Mouse (Mus musculus) midbrain, embryonic 15.5 days (tissue): ENCODE measurements around the gene Tanc1. TPM values are rescaled to one million over a fixed set of nuclear protein-coding genes. Genes with fewer than 3 reads are reported as not detected.

Experiments used
- ATAC-seq: fragments of 200-750 bp; cut with Nextera tagmentation; replicated peaks from 2 replicates; pipeline ENCODE4 v1.8.0; 2017; ENCODE audit warnings: moderate TSS enrichment
- H3K27ac ChIP-seq: fragments of 300-500 bp; sonication (generic); 2 replicates; pipeline ENCODE4 v1.5.1; 2015; ENCODE audit warnings: mild to moderate bottlenecking, inconsistent platforms
- H3K27me3 ChIP-seq: fragments of 300-500 bp; sonication (generic); replicated peaks from 2 replicates; pipeline ENCODE4 v1.6.1; 2015; ENCODE audit warnings: inconsistent platforms
- H3K36me3 ChIP-seq: fragments of 300-500 bp; sonication (generic); replicated peaks from 2 replicates; pipeline ENCODE4 v1.6.1; 2015; ENCODE audit warnings: inconsistent platforms
- H3K4me1 ChIP-seq: fragments of 300-500 bp; sonication (generic); 2 replicates; pipeline ENCODE4 v1.6.1; 2015; ENCODE audit warnings: inconsistent platforms
- H3K4me2 ChIP-seq: fragments of 300-500 bp; sonication (generic); 2 replicates; pipeline ENCODE4 v1.6.1; 2015; ENCODE audit warnings: inconsistent platforms, mild to moderate bottlenecking, moderate library complexity
- H3K4me3 ChIP-seq: fragments of 300-500 bp; sonication (generic); 2 replicates; pipeline ENCODE4 v1.5.1; 2015; ENCODE audit warnings: mild to moderate bottlenecking, inconsistent platforms
- H3K9ac ChIP-seq: fragments of 300-500 bp; sonication (generic); 2 replicates; pipeline ENCODE4 v1.6.1; 2015; ENCODE audit warnings: mild to moderate bottlenecking, inconsistent platforms
- H3K9me3 ChIP-seq: fragments of 300-500 bp; sonication (generic); 2 replicates; pipeline ENCODE4 v1.6.1; 2016; ENCODE audit warnings: inconsistent platforms
- WGBS: fragments of 180-500 bp; shearing (Covaris S2); methylation state at CpG from one replicate; pipeline ENCODE4 v1.1.7; 2015; ENCODE audit warnings: mixed read lengths; 5-methylcytosine and 5-hydroxymethylcytosine counted together
- polyA plus RNA-seq: library from polyadenylated mRNA; unstranded; fragments of >200 nt; fragmentation: Nextera tagmentation; extraction: Ambion mirVana; gene quantifications from 2 replicates; pipeline ENCODE4 v1.2.1, GENCODE M21; 2015

Tanc1 gene
- polyA plus RNA-seq, 1 experiment from 2014 or later = 6.8 TPM

DNA sequence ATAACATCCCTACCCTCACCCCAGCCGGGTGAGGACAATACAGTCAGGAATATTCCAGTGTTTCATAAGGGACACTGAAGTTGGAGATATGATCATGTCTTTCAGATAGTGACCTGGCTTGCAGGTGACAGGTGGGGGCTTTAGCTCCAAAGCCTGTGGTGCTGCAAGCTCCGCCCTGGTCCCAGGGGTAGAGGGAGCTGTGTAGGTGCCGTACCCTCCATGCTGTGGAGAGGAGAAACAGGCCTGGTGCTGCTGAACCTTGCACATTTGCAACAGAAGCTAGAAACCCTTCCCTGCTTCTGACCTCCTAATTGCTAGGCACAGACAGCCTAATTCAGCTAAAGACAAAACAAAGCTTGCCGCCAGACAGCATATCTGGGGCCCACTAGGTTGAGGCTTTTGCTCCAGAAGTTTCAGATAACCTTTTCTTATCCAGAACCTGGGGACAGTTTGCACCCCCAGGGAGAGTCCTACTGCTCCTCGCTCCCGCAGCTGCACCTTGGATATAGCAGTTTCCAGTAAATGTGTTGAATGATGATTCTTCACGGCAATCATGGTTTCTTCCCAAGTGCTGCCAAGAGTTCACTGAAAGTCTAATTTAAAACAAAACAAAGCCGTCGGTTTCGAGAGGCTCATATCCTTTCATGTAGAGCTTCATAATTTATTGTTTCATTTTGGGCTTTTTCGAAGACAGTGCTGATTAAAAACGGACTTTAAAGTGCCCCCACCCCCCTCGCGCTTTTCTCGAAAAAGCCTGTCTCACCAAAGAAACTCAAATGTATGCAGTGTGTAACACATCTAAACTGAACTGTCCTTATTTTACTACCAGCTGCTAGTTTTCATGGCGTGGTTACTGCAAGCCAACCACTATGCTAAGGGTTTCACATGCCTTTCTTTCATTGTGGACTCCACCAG is 49.3 kb downstream of the Tanc1 start:
- Histone ChIP-seq H3K27ac (no peak overlapping the region), H3K27me3 (peaks cover 14% of the 10 kb centered on the region; the same call in 1 of the 2 replicates), H3K9ac (no peak overlapping the region), H3K4me1 (no peaks in the 10 kb centered on the region), H3K9me3 (no peaks in the 10 kb centered on the region), H3K36me3 (no peaks in the 10 kb centered on the region), H3K4me2 (no peak overlapping the region), H3K4me3 (no peak overlapping the region)
- 66% methylated on average over 16 of the region's 16 CpGs for WGBS
- 0 out of 2 replicates have a peak, but pooled peaks have one; percentile 27 for ATAC-seq

DNA sequence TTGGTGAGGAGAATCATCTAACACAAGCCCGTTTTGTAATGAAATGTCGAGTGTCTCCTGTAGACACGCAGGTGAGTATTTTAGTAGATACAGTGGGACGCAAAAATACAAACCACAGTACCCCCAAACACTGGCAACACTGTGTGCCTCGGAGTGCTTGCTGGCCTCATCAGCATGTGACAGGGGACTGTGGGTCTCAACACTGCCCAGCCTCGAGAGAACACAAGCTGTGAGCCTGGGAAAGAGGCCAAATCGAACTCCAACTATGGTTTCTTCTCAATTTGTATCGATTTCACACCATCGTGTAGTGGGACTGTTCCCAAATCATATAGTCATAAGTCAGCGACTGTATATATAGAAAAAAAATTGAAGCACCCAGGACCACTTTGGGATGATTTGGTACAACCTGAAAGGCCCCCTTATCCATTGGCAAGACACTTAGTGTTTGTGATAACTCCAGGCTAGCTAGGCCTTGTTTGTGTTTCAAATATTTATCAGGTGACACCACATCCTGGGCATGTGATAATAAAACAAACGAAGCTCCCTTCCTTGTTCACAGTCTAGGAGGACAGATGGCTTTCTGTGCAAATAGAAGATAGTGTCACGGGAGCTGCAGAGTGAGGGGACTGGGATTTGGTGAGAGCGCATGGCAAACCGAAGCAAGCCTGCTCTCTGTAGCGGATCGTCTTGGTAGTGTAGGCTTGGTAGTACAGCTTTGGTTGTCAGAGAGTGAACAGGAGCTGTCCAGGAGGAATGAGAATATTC is 53.1 kb downstream of the Tanc1 start:
- H3K4me1 ChIP-seq = no peaks in the 10 kb centered on the region
- H3K4me3 ChIP-seq = no peak overlapping the region
- H3K4me2 ChIP-seq = no peak overlapping the region
- H3K27ac ChIP-seq = no peak overlapping the region
- no peaks in the 10 kb centered on the region for H3K9me3 ChIP-seq
- H3K27me3 ChIP-seq = 0 out of 2 replicates have a peak, but pooled peaks cover 5% of the 10 kb centered on the region
- 82% methylated on average over 16 of the region's 16 CpGs for WGBS
- H3K36me3 ChIP-seq = no peaks in the 10 kb centered on the region
- H3K9ac ChIP-seq = no peak overlapping the region
- ATAC-seq = no peak

DNA sequence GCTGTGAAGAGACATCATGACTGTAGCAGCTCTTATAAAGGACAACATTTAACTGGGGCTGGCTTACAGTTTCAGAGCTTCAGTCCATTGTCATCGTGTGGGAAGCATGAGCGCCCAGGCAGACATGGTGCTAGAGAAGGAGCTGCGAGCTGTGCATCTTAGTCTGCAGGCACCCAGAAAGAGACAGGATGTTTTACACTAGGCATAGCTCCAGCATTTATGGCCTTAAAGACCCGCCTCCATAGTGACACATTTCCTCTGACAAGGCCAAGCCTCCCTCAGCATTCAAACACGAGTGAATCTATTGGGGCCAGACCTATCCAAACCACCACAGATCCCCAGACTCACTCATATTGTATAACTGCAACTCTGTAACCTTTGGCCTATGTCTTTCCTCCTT is 54.7 kb downstream of the Tanc1 start:
- H3K4me3 ChIP-seq = no peak overlapping the region
- H3K27ac ChIP-seq = no peak overlapping the region
- no peaks in the 10 kb centered on the region for H3K36me3 ChIP-seq
- H3K4me2 ChIP-seq = no peak overlapping the region
- 85% methylated on average over 5 of the region's 5 CpGs for WGBS
- H3K4me1 ChIP-seq = no peaks in the 10 kb centered on the region
- 0 out of 2 replicates have a peak, but pooled peaks cover 5% of the 10 kb centered on the region for H3K27me3 ChIP-seq
- ATAC-seq = no peak
- H3K9ac ChIP-seq = no peak overlapping the region
- H3K9me3 ChIP-seq = no peaks in the 10 kb centered on the region

DNA sequence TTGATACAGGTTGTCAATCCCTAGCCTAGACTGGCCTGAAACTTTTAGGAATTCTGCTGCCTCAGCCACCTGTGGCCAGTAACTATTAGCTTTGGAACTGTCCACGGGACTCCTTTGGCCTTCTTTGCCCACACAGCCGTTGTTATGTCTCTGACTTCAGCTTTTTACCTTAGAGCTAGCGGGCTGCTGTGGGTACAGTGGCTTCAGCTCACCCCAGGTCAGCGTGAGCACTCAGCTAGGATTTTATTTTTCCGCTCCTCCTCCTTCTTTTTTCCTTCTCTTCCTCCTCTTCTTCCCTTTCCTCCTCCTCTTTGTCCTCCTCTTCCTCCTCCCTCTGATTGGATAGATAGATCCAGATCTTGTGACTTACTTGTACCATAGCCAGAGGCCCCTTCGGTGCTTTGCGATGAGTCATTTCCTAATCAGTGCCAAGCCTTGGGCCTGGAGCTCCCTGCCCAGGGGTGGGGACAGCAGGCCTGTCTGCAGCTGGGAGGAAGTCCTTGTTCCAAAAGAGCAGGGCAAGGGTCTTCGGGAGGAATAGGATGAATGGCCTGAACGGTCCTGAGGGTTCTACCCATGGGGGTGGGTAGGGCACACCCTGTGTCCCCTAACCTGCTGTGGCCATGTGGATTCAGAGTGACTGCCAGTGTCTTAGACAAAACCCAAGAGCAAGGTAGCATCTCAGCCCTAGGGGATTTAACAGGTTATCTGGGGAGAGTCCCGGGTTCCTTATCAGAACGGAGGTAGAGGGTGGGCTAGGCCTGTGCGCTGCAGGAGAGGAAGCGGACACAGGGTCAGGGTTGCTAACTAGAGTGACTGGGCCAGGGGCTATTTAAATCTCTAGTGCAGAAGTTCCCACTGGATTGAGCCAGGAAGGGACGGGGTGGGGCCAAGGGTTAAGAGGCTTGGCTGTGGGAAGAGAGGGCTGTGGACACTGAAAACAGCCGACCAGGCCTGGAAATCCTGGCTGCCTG is 58.5 kb downstream of the Tanc1 start:
- Histone ChIP-seq H3K36me3 (no peaks in the 10 kb centered on the region), H3K9me3 (no peaks in the 10 kb centered on the region), H3K4me1 (no peaks in the 10 kb centered on the region), H3K4me2 (no peak overlapping the region), H3K4me3 (no peak overlapping the region), H3K27ac (no peak overlapping the region), H3K27me3 (0 out of 2 replicates have a peak, but pooled peaks cover 2% of the 10 kb centered on the region), H3K9ac (no peak overlapping the region)
- no peak for ATAC-seq
- 72% methylated on average over 15 of the region's 15 CpGs for WGBS

DNA sequence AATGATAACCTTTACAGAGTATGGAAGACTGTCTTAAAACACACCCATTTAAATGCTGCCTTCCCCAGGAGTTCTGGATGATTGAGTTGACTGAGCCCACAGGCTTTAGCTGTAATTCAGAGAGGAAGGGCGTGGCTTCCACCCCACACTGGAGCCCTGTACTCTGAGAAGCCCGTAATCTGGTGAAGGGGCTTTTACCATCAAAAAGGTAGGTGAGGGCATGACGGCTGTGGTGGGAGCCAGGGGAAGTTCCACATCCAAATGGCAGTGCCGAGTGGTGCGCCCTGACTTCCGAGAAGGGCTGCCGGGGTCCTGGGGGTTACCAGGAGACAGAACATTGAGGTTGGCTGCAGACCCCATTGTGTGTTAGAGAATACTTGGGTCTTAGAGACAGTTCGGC is 59.8 kb downstream of the Tanc1 start:
- H3K36me3 ChIP-seq = no peaks in the 10 kb centered on the region
- no peaks in the 10 kb centered on the region for H3K4me1 ChIP-seq
- H3K4me3 ChIP-seq = no peak overlapping the region
- no peak overlapping the region for H3K9ac ChIP-seq
- no peaks in the 10 kb centered on the region for H3K9me3 ChIP-seq
- no peak overlapping the region for H3K4me2 ChIP-seq
- no peak overlapping the region for H3K27ac ChIP-seq
- WGBS = 52% methylated on average over 8 of the region's 8 CpGs
- 0 out of 2 replicates have a peak, but pooled peaks cover 2% of the 10 kb centered on the region for H3K27me3 ChIP-seq
- no peak for ATAC-seq

DNA sequence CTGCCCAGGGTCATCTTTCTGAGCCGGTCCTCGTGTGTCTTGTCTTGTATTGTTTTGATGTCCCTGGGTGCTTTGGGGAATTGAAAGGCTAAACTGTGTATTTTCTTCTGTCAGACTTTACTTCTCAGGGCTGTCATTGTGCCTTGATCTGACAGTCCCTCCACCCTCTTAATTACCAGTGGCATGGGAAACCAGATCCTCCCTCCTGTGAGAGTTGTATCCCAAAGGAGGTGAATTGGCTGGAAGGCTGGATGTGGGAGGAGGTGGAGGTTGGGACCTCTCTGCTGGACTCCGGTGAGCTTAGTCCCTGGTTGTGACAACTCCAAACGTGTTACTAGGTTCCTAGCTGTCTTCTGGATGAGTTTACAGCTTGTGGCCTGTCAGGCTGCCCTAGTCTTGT is 60.2 kb downstream of the Tanc1 start:
- no peak overlapping the region for H3K27ac ChIP-seq
- no peaks in the 10 kb centered on the region for H3K4me1 ChIP-seq
- no peaks in the 10 kb centered on the region for H3K36me3 ChIP-seq
- H3K27me3 ChIP-seq = 0 out of 2 replicates have a peak, but pooled peaks cover 2% of the 10 kb centered on the region
- 21% methylated on average over 4 of the region's 4 CpGs for WGBS
- no peak overlapping the region for H3K9ac ChIP-seq
- H3K4me3 ChIP-seq = no peak overlapping the region
- no peak overlapping the region for H3K4me2 ChIP-seq
- no peak for ATAC-seq
- no peaks in the 10 kb centered on the region for H3K9me3 ChIP-seq

DNA sequence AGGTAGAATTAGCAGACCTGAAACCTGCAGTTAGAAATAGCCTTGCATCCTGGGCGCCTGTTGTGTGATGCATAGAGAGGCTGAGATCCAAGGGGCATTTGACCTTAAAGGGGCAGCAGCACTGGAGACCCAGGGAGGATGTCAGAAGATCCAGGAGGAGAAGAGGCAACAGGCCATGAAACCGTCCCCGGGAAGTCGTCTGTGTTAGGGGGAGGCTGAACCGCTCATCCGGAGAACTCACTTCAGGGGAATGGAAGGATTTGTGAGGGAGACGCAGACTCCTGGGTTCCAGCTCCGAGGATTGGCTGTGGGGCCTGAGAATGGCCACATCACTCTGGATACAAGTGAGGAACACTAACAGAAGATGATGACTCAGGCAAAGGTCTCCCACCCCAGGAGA is 60.8 kb downstream of the Tanc1 start:
- no peak overlapping the region for H3K9ac ChIP-seq
- H3K4me1 ChIP-seq = no peaks in the 10 kb centered on the region
- H3K27ac ChIP-seq = no peak overlapping the region
- H3K36me3 ChIP-seq = no peaks in the 10 kb centered on the region
- H3K4me2 ChIP-seq = no peak overlapping the region
- H3K4me3 ChIP-seq = no peak overlapping the region
- 47% methylated on average over 8 of the region's 8 CpGs for WGBS
- ATAC-seq = no peak
- H3K27me3 ChIP-seq = 0 out of 2 replicates have a peak, but pooled peaks cover 2% of the 10 kb centered on the region
- H3K9me3 ChIP-seq = no peaks in the 10 kb centered on the region

DNA sequence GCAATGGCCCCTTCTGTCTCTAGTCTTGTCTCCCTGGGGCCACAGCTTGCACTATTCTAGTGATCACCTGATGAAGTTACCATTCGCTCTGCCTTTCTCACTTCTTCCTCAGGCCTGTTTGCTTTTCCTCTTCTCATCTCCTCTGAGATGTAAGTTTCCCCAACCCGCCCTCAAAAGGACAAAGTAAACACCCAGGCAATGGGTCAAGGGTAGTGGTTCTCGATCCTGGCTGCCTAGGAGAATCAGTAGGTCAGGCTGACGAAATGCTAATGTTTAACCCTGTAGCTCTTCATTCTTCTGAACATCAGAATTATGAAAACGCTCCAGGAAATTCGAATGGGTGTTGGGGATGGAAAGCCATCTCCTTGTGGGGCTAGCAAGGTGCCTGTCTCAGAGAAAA is 61.5 kb downstream of the Tanc1 start:
- no peaks in the 10 kb centered on the region for H3K4me1 ChIP-seq
- no peak overlapping the region for H3K27ac ChIP-seq
- no peak overlapping the region for H3K4me2 ChIP-seq
- no peaks in the 10 kb centered on the region for H3K9me3 ChIP-seq
- no peak for ATAC-seq
- 88% methylated on average over 6 of the region's 6 CpGs for WGBS
- H3K9ac ChIP-seq = no peak overlapping the region
- no peak overlapping the region for H3K4me3 ChIP-seq
- H3K36me3 ChIP-seq = no peaks in the 10 kb centered on the region
- 0 out of 2 replicates have a peak, but pooled peaks cover 2% of the 10 kb centered on the region for H3K27me3 ChIP-seq

DNA sequence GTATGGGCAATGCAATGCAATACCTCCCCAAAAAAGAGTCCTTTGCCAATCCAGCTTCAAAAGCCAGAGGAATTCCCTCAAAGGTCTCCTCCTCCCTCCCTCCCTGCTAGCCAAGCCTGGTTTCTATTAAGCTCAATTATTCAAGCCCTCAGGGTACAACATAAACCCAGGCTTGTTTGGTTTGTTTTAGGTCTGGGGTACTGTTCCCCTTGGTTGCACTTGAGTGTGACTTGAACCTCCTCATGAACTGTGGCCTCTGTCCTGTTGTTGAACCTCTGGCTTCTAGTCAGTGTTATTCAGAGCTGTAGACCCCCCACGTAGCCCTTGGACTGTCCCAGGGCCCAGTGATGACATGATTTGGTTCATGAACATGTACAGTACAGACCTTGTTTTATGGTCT is 62.0 kb downstream of the Tanc1 start:
- Histone ChIP-seq H3K4me2 (no peak overlapping the region), H3K27ac (no peak overlapping the region), H3K9ac (no peak overlapping the region), H3K4me3 (no peak overlapping the region), H3K9me3 (no peaks in the 10 kb centered on the region), H3K4me1 (no peaks in the 10 kb centered on the region), H3K36me3 (no peaks in the 10 kb centered on the region), H3K27me3 (0 out of 2 replicates have a peak, but pooled peaks cover 2% of the 10 kb centered on the region)
- WGBS = 97% methylated on average over 1 of the region's 1 CpGs
- no peak for ATAC-seq

DNA sequence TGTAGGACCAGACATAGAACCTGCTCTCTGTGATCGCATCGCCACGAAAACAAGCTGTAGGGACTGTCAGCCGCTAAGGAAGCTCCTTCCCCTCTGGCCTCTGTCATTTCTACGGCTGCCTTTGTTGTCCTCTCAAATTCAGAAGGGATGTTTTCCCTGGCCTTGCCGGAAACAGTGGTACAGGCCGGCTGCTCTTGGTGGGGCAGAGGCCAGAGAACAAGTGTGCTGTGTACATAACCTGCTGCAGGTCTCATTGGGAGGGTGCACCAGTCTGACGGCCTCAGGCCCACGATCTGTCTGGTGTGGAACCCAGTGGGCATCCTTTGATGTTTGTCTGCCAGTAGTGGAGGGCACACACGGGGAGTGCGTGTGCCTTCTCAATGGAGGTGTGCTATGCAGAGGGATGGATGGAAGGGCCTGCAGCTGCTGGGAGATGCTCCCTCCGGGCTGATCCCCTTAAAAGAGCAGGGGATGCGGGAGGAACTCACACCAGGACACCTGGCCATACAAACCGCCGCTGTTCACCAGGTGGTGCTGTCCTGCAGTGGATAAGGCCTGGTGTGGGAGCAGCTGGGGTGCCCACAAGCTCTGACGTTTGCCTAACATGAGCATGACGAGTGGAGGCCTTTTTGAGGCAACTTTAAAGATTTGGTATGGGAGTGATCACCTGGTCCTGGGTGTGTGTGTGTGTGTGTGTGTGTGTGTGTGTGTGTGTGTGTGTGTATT is 63.6 kb downstream of the Tanc1 start:
- Histone ChIP-seq H3K27ac (no peak overlapping the region), H3K4me2 (no peak overlapping the region), H3K27me3 (0 out of 2 replicates have a peak, but pooled peaks cover 2% of the 10 kb centered on the region), H3K9ac (no peak overlapping the region), H3K4me3 (no peak overlapping the region), H3K36me3 (no peaks in the 10 kb centered on the region), H3K9me3 (no peaks in the 10 kb centered on the region), H3K4me1 (no peaks in the 10 kb centered on the region)
- peak; percentile 38; the same call in 1 of the 2 replicates for ATAC-seq
- WGBS = 49% methylated on average over 17 of the region's 17 CpGs

DNA sequence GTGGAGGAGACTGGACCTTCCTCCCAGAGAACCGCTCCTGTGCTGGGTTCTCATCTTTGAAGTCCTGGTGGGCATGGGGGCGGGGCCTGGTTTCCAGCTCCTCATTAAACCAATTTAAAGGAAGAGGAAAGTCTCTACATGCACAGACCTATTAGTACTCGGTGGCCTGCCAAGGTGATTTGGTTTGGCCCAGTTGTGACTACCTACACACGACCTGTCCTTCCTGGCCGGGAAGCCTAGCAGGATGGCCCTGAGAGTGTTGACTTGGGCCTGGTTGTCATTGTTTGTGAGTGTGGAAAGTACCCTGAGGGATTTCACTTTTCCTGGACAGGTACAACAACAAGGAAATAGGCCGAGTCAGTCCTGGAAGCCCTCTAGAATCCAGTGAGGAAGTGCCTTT is 64.2 kb downstream of the Tanc1 start:
- no peaks in the 10 kb centered on the region for H3K9me3 ChIP-seq
- no peak overlapping the region for H3K9ac ChIP-seq
- no peak for ATAC-seq
- no peaks in the 10 kb centered on the region for H3K4me1 ChIP-seq
- no peak overlapping the region for H3K4me2 ChIP-seq
- H3K27ac ChIP-seq = no peak overlapping the region
- 83% methylated on average over 6 of the region's 6 CpGs for WGBS
- H3K36me3 ChIP-seq = no peaks in the 10 kb centered on the region
- H3K4me3 ChIP-seq = no peak overlapping the region
- 0 out of 2 replicates have a peak, but pooled peaks cover 2% of the 10 kb centered on the region for H3K27me3 ChIP-seq
